Mouse (Mus musculus): ENCODE results near the gene Zbtb49. TPM values are rescaled to one million over a fixed set of nuclear protein-coding genes. Genes with fewer than 3 reads are reported as not detected.

Gene Zbtb49
- polyA plus RNA-seq, 1 experiment from 2014 or later, result 15.3 TPM

- Histone ChIP-seq H3K9ac (no peak overlapping the region), H3K27me3 (no peaks in the 10 kb centered on the region), H3K27ac (no peak overlapping the region), H3K4me2 (no peak overlapping the region), H3K4me1 (peaks cover 5% of the 10 kb centered on the region; the same call in 1 of the 2 replicates), H3K4me3 (replicated peaks) (no peak overlapping the region), H3K36me3 (peaks cover 49% of the 10 kb centered on the region), H3K9me3 (replicated peaks) (0 out of 2 replicates have a peak, but pooled peaks cover 3% of the 10 kb centered on the region)
- WGBS, result 91% methylated on average over 2 of the region's 2 CpGs
- no peak for ATAC-seq (replicated peaks; ENCODE audit: low FRiP score)
Observed at GRCm38 (mm10) chr5:38236627-38237026, 16.4 kb upstream of the Zbtb49 start.

GRCm38 (mm10) chr5:38235422-38235821 is 15.2 kb upstream of the Zbtb49 start:
- 82% methylated on average over 4 of the region's 4 CpGs for WGBS
- ATAC-seq (replicated peaks; ENCODE audit: low FRiP score), result no peak; the same call in 1 of the 2 replicates

GRCm38 (mm10) chr5:38219771-38220307 is 418 bp downstream of the Zbtb49 start:
- peak overlapping the region; percentile 95 for H3K4me3 ChIP-seq (replicated peaks)
- peak overlapping the region; percentile 74 for H3K27ac ChIP-seq
- peaks cover 34% of the 10 kb centered on the region for H3K4me1 ChIP-seq
- no peak; the same call in 1 of the 2 replicates for ATAC-seq (replicated peaks; ENCODE audit: low FRiP score)
- WGBS, result 2% methylated on average over 32 of the region's 35 CpGs
- peak overlapping the region; percentile 85 for H3K9ac ChIP-seq
- no peaks in the 10 kb centered on the region for H3K27me3 ChIP-seq
- H3K9me3 ChIP-seq (replicated peaks), result no peaks in the 10 kb centered on the region
- peak overlapping the region; percentile 84 for H3K4me2 ChIP-seq
- peaks cover 26% of the 10 kb centered on the region for H3K36me3 ChIP-seq

More at GRCm38 (mm10) chr5:38235422-38235821, 15.2 kb upstream of the Zbtb49 start:
- no peak overlapping the region for H3K4me2 ChIP-seq
- H3K27ac ChIP-seq, result no peak overlapping the region
- no peaks in the 10 kb centered on the region for H3K4me1 ChIP-seq
- no peaks in the 10 kb centered on the region for H3K27me3 ChIP-seq
- H3K9ac ChIP-seq, result no peak overlapping the region
- peaks cover 61% of the 10 kb centered on the region for H3K36me3 ChIP-seq
- H3K4me3 ChIP-seq (replicated peaks), result no peak overlapping the region
- H3K9me3 ChIP-seq (replicated peaks), result 0 out of 2 replicates have a peak, but pooled peaks cover 3% of the 10 kb centered on the region

- ATAC-seq (replicated peaks; ENCODE audit: low FRiP score), result no peak
- WGBS, result 80% methylated on average over 6 of the region's 6 CpGs
- H3K4me2 ChIP-seq, result no peak overlapping the region
- H3K9me3 ChIP-seq (replicated peaks), result no peaks in the 10 kb centered on the region
- H3K4me1 ChIP-seq, result no peaks in the 10 kb centered on the region
- H3K4me3 ChIP-seq (replicated peaks), result no peak overlapping the region
- H3K27me3 ChIP-seq, result no peaks in the 10 kb centered on the region
- peaks cover 76% of the 10 kb centered on the region for H3K36me3 ChIP-seq
- H3K9ac ChIP-seq, result no peak overlapping the region
- H3K27ac ChIP-seq, result no peak overlapping the region
Observed at GRCm38 (mm10) chr5:38213009-38213408, 7.2 kb downstream of the Zbtb49 start.

- Histone ChIP-seq H3K4me1 (no peaks in the 10 kb centered on the region), H3K9me3 (replicated peaks) (no peaks in the 10 kb centered on the region), H3K27ac (no peak overlapping the region), H3K27me3 (no peaks in the 10 kb centered on the region), H3K36me3 (peaks cover 76% of the 10 kb centered on the region), H3K9ac (no peak overlapping the region), H3K4me2 (no peak overlapping the region), H3K4me3 (replicated peaks) (no peak overlapping the region)
- WGBS, result 86% methylated on average over 8 of the region's 8 CpGs
- no peak for ATAC-seq (replicated peaks; ENCODE audit: low FRiP score)
Observed at GRCm38 (mm10) chr5:38211691-38212090, 8.6 kb downstream of the Zbtb49 start.

- no peak for ATAC-seq (replicated peaks; ENCODE audit: low FRiP score)
- Histone ChIP-seq H3K4me3 (replicated peaks) (no peak overlapping the region), H3K27me3 (no peaks in the 10 kb centered on the region), H3K9me3 (replicated peaks) (no peaks in the 10 kb centered on the region), H3K27ac (no peak overlapping the region), H3K4me1 (no peaks in the 10 kb centered on the region), H3K9ac (no peak overlapping the region), H3K36me3 (peaks cover 65% of the 10 kb centered on the region), H3K4me2 (no peak overlapping the region)
- 69% methylated on average over 8 of the region's 8 CpGs for WGBS
Observed at GRCm38 (mm10) chr5:38208985-38209384, 11.3 kb downstream of the Zbtb49 start.

GRCm38 (mm10) chr5:38205303-38205726 is 14.9 kb downstream of the Zbtb49 start:
- Histone ChIP-seq H3K4me2 (no peak overlapping the region), H3K9me3 (replicated peaks) (no peaks in the 10 kb centered on the region), H3K4me3 (replicated peaks) (no peak overlapping the region), H3K4me1 (no peaks in the 10 kb centered on the region), H3K36me3 (peaks cover 67% of the 10 kb centered on the region), H3K9ac (no peak overlapping the region), H3K27me3 (no peaks in the 10 kb centered on the region), H3K27ac (no peak overlapping the region)
- 87% methylated on average over 7 of the region's 7 CpGs for WGBS
- no peak for ATAC-seq (replicated peaks; ENCODE audit: low FRiP score)

GRCm38 (mm10) chr5:38199686-38200085 is 20.6 kb downstream of the Zbtb49 start:
- H3K27ac ChIP-seq, result no peak overlapping the region
- H3K36me3 ChIP-seq, result peaks cover 54% of the 10 kb centered on the region
- H3K4me2 ChIP-seq, result no peak overlapping the region
- no peak overlapping the region for H3K9ac ChIP-seq
- no peaks in the 10 kb centered on the region for H3K9me3 ChIP-seq (replicated peaks)
- H3K4me1 ChIP-seq, result no peaks in the 10 kb centered on the region
- H3K4me3 ChIP-seq (replicated peaks), result no peak overlapping the region
- H3K27me3 ChIP-seq, result no peaks in the 10 kb centered on the region
- 94% methylated on average over 2 of the region's 2 CpGs for WGBS
- ATAC-seq (replicated peaks; ENCODE audit: low FRiP score), result no peak

GRCm38 (mm10) chr5:38197482-38197823 is 22.8 kb downstream of the Zbtb49 start:
- WGBS, result 16% methylated on average over 7 of the region's 7 CpGs
- no peaks in the 10 kb centered on the region for H3K4me1 ChIP-seq
- H3K9me3 ChIP-seq (replicated peaks), result no peaks in the 10 kb centered on the region
- H3K4me3 ChIP-seq (replicated peaks), result no peak overlapping the region
- H3K27ac ChIP-seq, result no peak overlapping the region
- no peak overlapping the region for H3K9ac ChIP-seq
- H3K4me2 ChIP-seq, result no peak overlapping the region
- H3K36me3 ChIP-seq, result peaks cover 32% of the 10 kb centered on the region
- ATAC-seq (replicated peaks; ENCODE audit: low FRiP score), result peak; percentile 57
- no peaks in the 10 kb centered on the region for H3K27me3 ChIP-seq

GRCm38 (mm10) chr5:38196821-38197481 is 23.3 kb downstream of the Zbtb49 start:
- 56% methylated on average over 5 of the region's 5 CpGs for WGBS
- Histone ChIP-seq H3K27ac (no peak overlapping the region), H3K9ac (no peak overlapping the region), H3K27me3 (no peaks in the 10 kb centered on the region), H3K36me3 (peaks cover 27% of the 10 kb centered on the region), H3K4me3 (replicated peaks) (no peak overlapping the region), H3K4me1 (no peaks in the 10 kb centered on the region), H3K9me3 (replicated peaks) (no peaks in the 10 kb centered on the region), H3K4me2 (no peak overlapping the region)
- ATAC-seq (replicated peaks; ENCODE audit: low FRiP score), result no peak

GRCm38 (mm10) chr5:38195941-38196340 is 24.3 kb downstream of the Zbtb49 start:
- no peak for ATAC-seq (replicated peaks; ENCODE audit: low FRiP score)
- Histone ChIP-seq H3K9me3 (replicated peaks) (no peaks in the 10 kb centered on the region), H3K9ac (no peak overlapping the region), H3K27me3 (no peaks in the 10 kb centered on the region), H3K4me2 (no peak overlapping the region), H3K27ac (no peak overlapping the region), H3K4me3 (replicated peaks) (no peak overlapping the region), H3K4me1 (no peaks in the 10 kb centered on the region), H3K36me3 (peaks cover 17% of the 10 kb centered on the region)

GRCm38 (mm10) chr5:38194946-38195345 is 25.3 kb downstream of the Zbtb49 start:
- no peaks in the 10 kb centered on the region for H3K4me1 ChIP-seq
- H3K27ac ChIP-seq, result no peak overlapping the region
- H3K9me3 ChIP-seq (replicated peaks), result no peaks in the 10 kb centered on the region
- no peaks in the 10 kb centered on the region for H3K27me3 ChIP-seq
- H3K9ac ChIP-seq, result no peak overlapping the region
- H3K36me3 ChIP-seq, result peaks cover 9% of the 10 kb centered on the region; the same call in 1 of the 2 replicates
- no peak overlapping the region for H3K4me2 ChIP-seq
- 46% methylated on average over 2 of the region's 2 CpGs for WGBS
- no peak overlapping the region for H3K4me3 ChIP-seq (replicated peaks)
- ATAC-seq (replicated peaks; ENCODE audit: low FRiP score), result no peak
